10 mouse cellular contexts compared by ENCODE assay signal in the genomic region with DNA sequence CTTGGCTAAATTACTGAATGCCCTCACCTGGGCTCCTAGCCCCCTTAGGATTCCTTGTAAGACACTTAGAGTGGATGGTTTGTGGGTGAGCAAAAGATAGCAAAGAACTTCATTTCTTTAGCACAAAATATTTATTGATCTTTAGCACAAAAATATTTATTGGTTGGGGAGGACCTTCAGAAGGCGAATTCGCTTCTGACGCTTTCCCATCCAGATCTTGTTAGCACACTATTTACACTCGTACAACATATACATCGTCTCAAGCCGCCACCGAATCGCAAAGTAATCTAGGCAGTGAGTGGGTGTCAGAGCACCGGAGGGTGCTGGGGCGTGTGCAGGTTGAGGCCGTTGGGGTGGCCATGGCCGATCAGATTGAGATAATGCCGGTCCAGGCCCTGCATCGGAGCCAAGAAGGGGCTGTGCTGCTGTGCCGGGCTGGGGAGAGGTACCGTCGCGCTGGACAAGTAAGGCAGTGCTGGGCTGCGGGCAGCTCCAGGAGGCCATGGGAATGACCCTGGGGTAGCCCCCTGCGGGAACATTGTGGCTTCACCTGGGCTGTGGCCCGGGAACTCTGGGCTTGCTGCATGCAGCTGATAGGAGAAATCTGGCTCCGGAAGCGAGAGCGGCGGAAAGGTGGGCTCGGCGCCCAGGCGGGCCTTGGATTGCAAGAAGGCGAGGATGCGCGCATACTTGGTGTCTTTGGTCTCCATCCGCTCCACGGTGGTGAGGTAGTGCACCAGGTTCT. TPM values are rescaled to one million over a fixed set of nuclear protein-coding genes. Genes with fewer than 3 reads are reported as not detected.
DNase-seq lines count a peak whose midpoint lies in the region; ATAC-seq lines count a peak whose summit lies in the region.
"Had no signal": no experiment of that assay in that cellular context is flagged by ENCODE, and none has a peak within 500 bp of the region (broad histone marks: within the 10 kb centered on the region; RNA-seq: fewer than 3 reads in every experiment).

No protein-coding gene starts in this region.

- no peak overlapping the region for H3K9ac ChIP-seq in heart, embryonic 15.5 days
- H3K9ac ChIP-seq in embryonic facial prominence, embryonic 12.5 days: no peak overlapping the region
- H3K9ac ChIP-seq in hindbrain, embryonic 13.5 days: no peak overlapping the region
- no peak overlapping the region for H3K9ac ChIP-seq in midbrain, embryonic 16.5 days (ENCODE audit: low read depth, low read length)

- no peaks in the 10 kb centered on the region for H3K9me3 ChIP-seq in heart, embryonic 15.5 days (replicated peaks)
- no peaks in the 10 kb centered on the region for H3K9me3 ChIP-seq in embryonic facial prominence, embryonic 12.5 days
- no peaks in the 10 kb centered on the region for H3K9me3 ChIP-seq in hindbrain, embryonic 13.5 days
- H3K9me3 ChIP-seq in midbrain, embryonic 16.5 days (replicated peaks; ENCODE audit: control insufficient read depth, low read length, poor library complexity, severe bottlenecking): no peaks in the 10 kb centered on the region

- H3K4me3 ChIP-seq in heart, embryonic 15.5 days: peak overlapping the region; percentile 30
- H3K4me3 ChIP-seq in embryonic facial prominence, embryonic 12.5 days: peak overlapping the region; percentile 14
- peak overlapping the region; percentile 21 for H3K4me3 ChIP-seq in hindbrain, embryonic 13.5 days
- peak overlapping the region; percentile 30 for H3K4me3 ChIP-seq in midbrain, embryonic 16.5 days (ENCODE audit: low read depth, low read length)

- H3K4me2 ChIP-seq in heart, embryonic 15.5 days: peak overlapping the region; percentile 43
- peak overlapping the region; percentile 31 for H3K4me2 ChIP-seq in embryonic facial prominence, embryonic 12.5 days (replicated peaks)
- peak overlapping the region; percentile 38 for H3K4me2 ChIP-seq in hindbrain, embryonic 13.5 days
- H3K4me2 ChIP-seq in midbrain, embryonic 16.5 days (ENCODE audit: low read length): peak overlapping the region; percentile 59

- no peak overlapping the region for H3K27ac ChIP-seq in heart, embryonic 15.5 days
- H3K27ac ChIP-seq in embryonic facial prominence, embryonic 12.5 days: no peak overlapping the region
- H3K27ac ChIP-seq in hindbrain, embryonic 13.5 days: no peak overlapping the region
- H3K27ac ChIP-seq in midbrain, embryonic 16.5 days (ENCODE audit: low read length): no peak overlapping the region

- no peak for DNase-seq in heart, adult 18-20 months
- no peak for DNase-seq in spleen, adult 18-20 months
- DNase-seq in T-cell, adult 2 months (ENCODE audit: low spot score): no peak
- no peak for DNase-seq in left cerebral cortex, adult 18-20 months (ENCODE audit: low spot score in 2 of 2)
- DNase-seq: gastrocnemius, postnatal 36 days had no signal

- peaks cover 20% of the 10 kb centered on the region for H3K4me1 ChIP-seq in heart, embryonic 15.5 days (replicated peaks)
- peaks cover 19% of the 10 kb centered on the region for H3K4me1 ChIP-seq in embryonic facial prominence, embryonic 12.5 days
- peaks cover 22% of the 10 kb centered on the region for H3K4me1 ChIP-seq in hindbrain, embryonic 13.5 days (replicated peaks)
- H3K4me1 ChIP-seq in midbrain, embryonic 16.5 days (ENCODE audit: control insufficient read depth, insufficient read depth, low read length): peaks cover 25% of the 10 kb centered on the region; the same call in 1 of the 2 replicates

- WGBS in heart, embryonic 15.5 days: 2% methylated on average over 33 of the region's 33 CpGs
- WGBS in embryonic facial prominence, embryonic 12.5 days: 2% methylated on average over 33 of the region's 33 CpGs
- WGBS in hindbrain, embryonic 13.5 days: 2% methylated on average over 33 of the region's 33 CpGs
- 4% methylated on average over 33 of the region's 33 CpGs for WGBS in midbrain, embryonic 16.5 days

- peaks cover 81% of the 10 kb centered on the region for H3K27me3 ChIP-seq in heart, embryonic 15.5 days
- H3K27me3 ChIP-seq in embryonic facial prominence, embryonic 12.5 days: peaks cover 91% of the 10 kb centered on the region
- H3K27me3 ChIP-seq in hindbrain, embryonic 13.5 days: peaks cover 96% of the 10 kb centered on the region
- peaks cover 65% of the 10 kb centered on the region for H3K27me3 ChIP-seq in midbrain, embryonic 16.5 days (ENCODE audit: control insufficient read depth, insufficient read depth, low read depth, low read length)

- ATAC-seq in heart, embryonic 15.5 days (replicated peaks; ENCODE audit: insufficient number of reproducible peaks, insufficient read depth, low FRiP score, low read depth): no peak
- ATAC-seq in embryonic facial prominence, embryonic 12.5 days (ENCODE audit: insufficient number of reproducible peaks, insufficient read depth, low FRiP score, low TSS enrichment): no peak
- no peak for ATAC-seq in hindbrain, embryonic 13.5 days (ENCODE audit: low FRiP score)
- ATAC-seq in midbrain, embryonic 16.5 days: no peak

- no peaks in the 10 kb centered on the region for H3K36me3 ChIP-seq in heart, embryonic 15.5 days
- H3K36me3 ChIP-seq in embryonic facial prominence, embryonic 12.5 days: no peaks in the 10 kb centered on the region
- H3K36me3 ChIP-seq in hindbrain, embryonic 13.5 days: no peaks in the 10 kb centered on the region
- H3K36me3 ChIP-seq in midbrain, embryonic 16.5 days (ENCODE audit: control insufficient read depth, insufficient read depth, low read length): no peaks in the 10 kb centered on the region

RNA-seq across cellular contexts. Expression of a gene that starts 2.4 kb away (rescaled TPM):
- polyA plus RNA-seq in heart, embryonic 15.5 days (2015; fragmentation: Nextera tagmentation; extraction: Ambion mirVana): not detected in 2 replicates
- 1 to 10 TPM; 1.5 to 3.4 TPM for total RNA-seq in heart, adult 18-20 months (2021)
- polyA plus RNA-seq in embryonic facial prominence, embryonic 12.5 days (2016; fragmentation: Nextera tagmentation; extraction: Ambion mirVana): 0.43 and 0.55 TPM in 2 replicates
- 1.8 and 1.9 TPM in 2 replicates for polyA plus RNA-seq in hindbrain, embryonic 13.5 days (2015; fragmentation: Nextera tagmentation; extraction: Ambion mirVana)
- 2.8 and 3.2 TPM in 2 replicates for polyA plus RNA-seq in midbrain, embryonic 16.5 days (2015; fragmentation: Nextera tagmentation; extraction: Ambion mirVana)
- not detected for total RNA-seq in left cerebral cortex, adult 18-20 months (2021)
- total RNA-seq: ES-E14 had no signal
